ENCODE assay signal across 8 mouse cellular contexts in genomic region chr3:67557200-67557651, GRCm38 (mm10). TPM values are rescaled to one million over a fixed set of nuclear protein-coding genes. Genes with fewer than 3 reads are reported as not detected.
A peak's percentile ranks its signal among the peaks of the same experiment; 100 is the strongest.
DNase-seq lines count a peak whose midpoint lies in the region; ATAC-seq and TF ChIP-seq lines count a peak whose summit lies in the region.

No protein-coding gene starts in this region.

- H3K27me3 ChIP-seq in intestine, embryonic 14.5 days (replicated peaks; ENCODE audit: control insufficient read depth, insufficient read depth, low read length): no peaks in the 10 kb centered on the region
- no peaks in the 10 kb centered on the region for H3K27me3 ChIP-seq in thymus, adult 2 months (ENCODE audit: control insufficient read depth, insufficient read depth, low read length)

- TF ChIP-seq POLR2A in thymus, adult 2 months (IDR thresholded peaks at IDR 0.05; ENCODE audit: control insufficient read depth, extremely low read depth, insufficient read depth, low read length, poor library complexity): no peak

- peak overlapping the region; percentile 9; the same call in 1 of the 2 replicates for H3K4me2 ChIP-seq in intestine, embryonic 14.5 days (ENCODE audit: low read length)

- no peaks in the 10 kb centered on the region for H3K9me3 ChIP-seq in intestine, embryonic 14.5 days (ENCODE audit: control insufficient read depth, low read length)

- no peak overlapping the region for H3K4me3 ChIP-seq in intestine, embryonic 14.5 days (ENCODE audit: low read depth, low read length)
- H3K4me3 ChIP-seq in gastrocnemius, adult 2 months: no peak overlapping the region
- no peak overlapping the region for H3K4me3 ChIP-seq in thymus, adult 2 months (ENCODE audit: control insufficient read depth, insufficient read depth, low read length)

- no peaks in the 10 kb centered on the region for H3K4me1 ChIP-seq in intestine, embryonic 14.5 days (replicated peaks; ENCODE audit: control insufficient read depth, insufficient read depth, low read length)
- H3K4me1 ChIP-seq in thymus, adult 2 months (replicated peaks; ENCODE audit: control insufficient read depth, insufficient read depth, low read length): no peaks in the 10 kb centered on the region

- no peak overlapping the region for H3K9ac ChIP-seq in intestine, embryonic 14.5 days (ENCODE audit: low read length)

- intact Hi-C loops in gastrocnemius, adult 2 months (cut with DNase I): no loop called here

- TF ChIP-seq CTCF in gastrocnemius, adult 2 months (IDR thresholded peaks at IDR 0.05): no peak
- TF ChIP-seq CTCF in thymus, adult 2 months (IDR thresholded peaks at IDR 0.05; ENCODE audit: borderline replicate concordance, control insufficient read depth, extremely low read depth, insufficient read depth, low read length, poor library complexity): no peak

- no peak for ATAC-seq in intestine, embryonic 14.5 days (replicated peaks; ENCODE audit: low FRiP score, low TSS enrichment, low read depth)
- peak; percentile 95 for ATAC-seq in megakaryocyte, adult 5-6 weeks (ENCODE audit: poor library complexity, severe bottlenecking)

- no peaks in the 10 kb centered on the region for H3K36me3 ChIP-seq in intestine, embryonic 14.5 days (ENCODE audit: control insufficient read depth, insufficient read depth, low read length)
- no peaks in the 10 kb centered on the region for H3K36me3 ChIP-seq in thymus, adult 2 months (ENCODE audit: control insufficient read depth, insufficient read depth, low read length)

- DNase-seq in 3134 (ENCODE audit: extremely low read depth, insufficient read length, low spot score): peak; percentile 4
- peak; percentile 37 for DNase-seq in c-Kit-positive CD71-negative TER-119-negative erythroid progenitor cells, embryonic 14.5 days (ENCODE audit: low read depth)
- no peak for DNase-seq in intestine, embryonic 14.5 days (ENCODE audit: low spot score)
- DNase-seq in spleen, postnatal 36 days (ENCODE audit: low spot score in 2 of 2): peak; percentile 87 to 88
- no peak for DNase-seq in left cerebral cortex, adult 18-20 months (ENCODE audit: low spot score in 2 of 2)
- no peak for DNase-seq in gastrocnemius, adult 2 months
- DNase-seq in thymus, adult 2 months: no peak

- H3K27ac ChIP-seq in intestine, embryonic 14.5 days (ENCODE audit: low read depth): no peak overlapping the region
- no peak overlapping the region for H3K27ac ChIP-seq in gastrocnemius, adult 2 months
- no peak overlapping the region for H3K27ac ChIP-seq in thymus, adult 2 months (ENCODE audit: control insufficient read depth, insufficient read depth, low read length)

- 53% methylated on average over 14 of the region's 14 CpGs for WGBS in intestine, embryonic 14.5 days
- WGBS in thymus, adult 2 months: 5% methylated on average over 14 of the region's 14 CpGs

RNA-seq across cellular contexts. Expression of gene Mfsd1, which starts 25.3 kb away (rescaled TPM):
- 49.0 and 55.3 TPM in 2 replicates for polyA plus RNA-seq in intestine, embryonic 14.5 days (2014; fragmentation: Nextera tagmentation; extraction: Ambion mirVana)
- 94.3 and 108 TPM in 2 replicates for total RNA-seq in megakaryocyte, adult 5-6 weeks (2015)
- total RNA-seq in megakaryocyte, adult 5-6 weeks (2017): 248 and 267 TPM in 2 replicates
- total RNA-seq in left cerebral cortex, adult 18-20 months (2021): 10 to 100 TPM; 37.6 to 39.2 TPM
- 10 to 100 TPM; 23.5 to 26.4 TPM for total RNA-seq in gastrocnemius, adult 2 months (2021)
- polyA plus RNA-seq in thymus, adult 2 months (2012; rRNA removed): 33.2 and 35.3 TPM in 2 replicates

RNA-seq across cellular contexts. Expression of gene Rarres1, which starts 41.9 kb away (rescaled TPM):
- 0.75 and 1.0 TPM in 2 replicates for polyA plus RNA-seq in intestine, embryonic 14.5 days (2014; fragmentation: Nextera tagmentation; extraction: Ambion mirVana)
- not detected in 2 replicates for total RNA-seq in megakaryocyte, adult 5-6 weeks (2015)
- not detected in 2 replicates for total RNA-seq in megakaryocyte, adult 5-6 weeks (2017)
- 1 to 10 TPM; 1.9 TPM for total RNA-seq in left cerebral cortex, adult 18-20 months (2021)
- total RNA-seq in gastrocnemius, adult 2 months (2021): 1 to 10 TPM in 1 of 2 experiments, under 1 TPM in 1; 0.23 to 1.0 TPM
- 2.8 and 3.0 TPM in 2 replicates for polyA plus RNA-seq in thymus, adult 2 months (2012; rRNA removed)

Comparison
In these comparisons a context has a peak if more than half of its experiments do, and no peak if none do; other contexts are left out.
1. DNase-seq: peak in 3134 (single experiment), c-Kit-positive CD71-negative TER-119-negative erythroid progenitor cells, embryonic 14.5 days (single experiment) and spleen, postnatal 36 days (2 of 2); none in intestine, embryonic 14.5 days (single experiment), left cerebral cortex, adult 18-20 months (0 of 2), gastrocnemius, adult 2 months (single experiment) and thymus, adult 2 months (single experiment).